Mouse (Mus musculus) G1E-ER4 (cell line): ENCODE results near the gene Sirpa. TPM values are rescaled to one million over a fixed set of nuclear protein-coding genes. Genes with fewer than 3 reads are reported as not detected.

Source experiments
- GATA1 ChIP-seq: IDR thresholded peaks from one replicate; pipeline ENCODE4 v1.8.0; 2012; ENCODE audit warnings: low read length, inconsistent platforms
- polyA plus RNA-seq: library from polyadenylated mRNA; stranded (reverse); fragments of >175 nt; gene quantifications from 2 replicates; pipeline ENCODE4 v1.2.3, GENCODE M21; 2012

The Sirpa gene
- polyA plus RNA-seq, 1 experiment = not detected

DNA sequence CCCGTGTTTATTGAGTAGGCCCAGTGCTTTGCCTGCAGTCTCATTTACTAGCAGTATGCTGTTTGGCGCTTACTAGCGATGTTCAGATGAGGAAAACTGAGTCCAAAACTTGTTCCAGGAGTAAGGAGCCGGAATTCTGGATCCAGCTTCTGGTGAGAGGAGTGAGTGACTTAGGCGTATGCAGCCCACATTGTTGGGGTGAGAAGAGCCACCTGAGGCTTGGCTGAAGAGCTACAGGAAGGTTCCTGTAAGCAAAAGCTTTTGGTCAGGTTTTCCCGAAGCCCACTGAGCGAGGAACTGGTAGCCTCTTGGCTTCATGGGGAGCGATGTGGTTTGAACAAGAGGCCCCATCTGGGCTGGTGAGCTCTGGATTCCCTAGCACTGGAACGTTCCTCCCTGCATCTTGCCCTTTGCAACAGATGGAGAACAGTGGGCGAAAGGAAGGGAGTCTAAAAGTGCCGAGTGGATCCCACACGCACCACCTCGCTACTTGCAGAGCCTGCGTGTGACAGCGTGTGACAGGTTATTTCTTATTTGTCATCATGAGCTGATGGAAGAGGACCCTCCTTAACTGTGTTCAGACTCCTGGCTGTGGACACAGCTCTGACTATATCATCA lies 4.0 kb downstream of the Sirpa start:
- TF ChIP-seq GATA1 = no peak

DNA sequence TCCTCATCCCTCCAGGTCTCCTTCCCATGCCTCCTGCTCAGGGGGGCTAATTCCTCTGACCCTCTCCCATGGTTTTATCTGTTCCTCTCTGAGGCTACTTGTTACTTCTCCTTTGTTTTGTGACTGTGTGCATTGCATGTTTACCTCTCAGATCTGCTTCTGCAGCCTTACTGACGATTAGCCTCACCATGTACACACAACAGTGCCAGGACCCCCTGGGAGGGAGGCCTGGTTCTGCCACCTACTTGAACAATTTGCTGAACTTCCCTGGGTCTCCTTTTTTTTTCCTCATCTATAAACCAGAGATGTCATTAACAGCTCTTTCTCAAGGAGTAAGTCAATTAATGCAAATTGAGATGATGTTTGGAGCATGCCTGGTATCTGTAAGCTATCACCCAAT lies 4.9 kb downstream of the Sirpa start:
- no peak for TF ChIP-seq GATA1

DNA sequence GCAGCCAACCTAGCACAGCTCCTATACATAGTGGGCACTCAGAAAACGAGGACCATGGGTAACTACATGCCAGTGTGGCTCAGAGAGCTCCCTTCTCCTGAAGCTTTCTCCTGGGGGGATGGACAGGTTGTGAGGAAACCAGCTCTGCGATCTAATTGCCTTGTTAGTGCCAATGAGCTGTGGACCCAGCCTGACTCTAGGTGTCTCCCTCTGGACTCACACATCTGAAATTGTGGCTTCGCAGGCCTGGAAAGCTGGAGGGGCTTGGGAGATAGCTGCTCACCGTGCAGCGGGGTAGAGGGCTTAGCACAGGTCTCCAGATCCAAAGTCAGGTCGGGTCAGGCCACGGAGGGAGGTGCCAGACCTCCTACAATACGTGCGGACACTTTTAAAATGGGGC lies 5.5 kb downstream of the Sirpa start:
- no peak for TF ChIP-seq GATA1

DNA sequence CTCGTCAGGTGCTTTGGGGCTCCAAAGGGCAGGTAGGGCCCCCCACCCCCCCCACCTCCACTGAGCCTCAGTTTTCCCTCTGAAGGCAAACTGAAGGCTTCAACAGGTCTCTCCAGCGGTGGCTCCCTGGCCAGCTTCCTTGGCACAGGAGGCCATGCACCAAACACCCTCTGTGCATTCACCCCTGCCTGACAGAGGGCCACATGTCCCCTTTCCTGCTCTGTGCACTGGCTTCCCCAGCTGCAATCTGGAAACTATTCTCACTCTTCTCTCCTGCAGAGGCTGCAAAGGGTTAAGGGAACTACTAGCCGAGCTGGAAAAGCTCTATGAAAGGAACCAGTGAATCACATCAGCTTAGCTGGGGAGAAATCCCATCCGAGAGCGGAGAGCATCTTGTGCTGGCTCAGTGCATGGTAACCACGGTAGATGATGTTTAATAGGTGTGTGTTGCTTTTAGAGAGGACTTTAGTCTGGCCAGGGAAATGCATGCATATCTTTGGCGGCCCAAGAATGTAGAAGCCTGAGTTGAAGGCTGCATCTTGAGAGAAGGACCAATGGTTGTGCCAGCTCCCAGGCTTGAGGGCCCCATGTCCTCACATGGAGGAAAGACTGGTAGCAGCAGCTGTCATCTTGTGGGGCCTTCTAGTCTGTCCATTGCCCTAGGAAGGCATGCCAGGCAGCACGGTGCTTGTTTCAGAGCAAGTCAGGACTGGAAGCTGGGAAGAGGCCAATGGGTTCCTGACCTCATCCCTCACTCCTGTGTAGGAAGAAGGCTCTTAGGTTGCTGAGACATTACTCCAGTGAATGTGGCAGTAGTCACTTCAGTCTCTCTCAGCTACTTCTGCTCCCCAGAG lies 6.8 kb downstream of the Sirpa start:
- TF ChIP-seq GATA1 = no peak

DNA sequence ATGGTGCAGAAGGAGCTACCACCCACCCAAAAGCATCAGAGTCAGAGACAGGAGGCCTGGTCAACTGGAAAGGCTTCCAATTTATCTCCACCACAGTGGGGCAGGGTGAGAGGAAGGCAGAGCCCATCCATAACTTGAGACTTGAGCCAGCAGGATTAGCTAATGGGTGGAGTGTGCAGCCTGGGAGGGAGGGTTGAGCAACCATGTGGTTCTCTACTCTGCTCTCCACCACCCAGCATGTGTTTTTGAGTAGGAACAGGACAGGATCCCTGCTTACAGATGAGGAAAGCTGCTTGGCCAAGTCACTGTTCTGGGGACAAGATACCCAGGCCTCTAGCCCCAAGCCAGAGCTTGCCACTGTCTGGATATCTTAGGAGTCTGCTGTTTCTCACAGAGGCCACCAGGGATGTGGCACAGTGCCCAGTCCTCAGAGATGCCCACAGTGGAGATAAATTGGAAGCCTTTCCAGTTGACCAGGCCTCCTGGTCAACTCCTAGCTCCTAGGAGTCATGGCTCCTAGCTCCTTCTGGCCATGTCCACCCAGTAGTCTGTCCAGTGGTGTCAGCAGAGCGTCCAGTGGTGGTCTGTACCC lies 8.5 kb downstream of the Sirpa start:
- no peak for TF ChIP-seq GATA1

DNA sequence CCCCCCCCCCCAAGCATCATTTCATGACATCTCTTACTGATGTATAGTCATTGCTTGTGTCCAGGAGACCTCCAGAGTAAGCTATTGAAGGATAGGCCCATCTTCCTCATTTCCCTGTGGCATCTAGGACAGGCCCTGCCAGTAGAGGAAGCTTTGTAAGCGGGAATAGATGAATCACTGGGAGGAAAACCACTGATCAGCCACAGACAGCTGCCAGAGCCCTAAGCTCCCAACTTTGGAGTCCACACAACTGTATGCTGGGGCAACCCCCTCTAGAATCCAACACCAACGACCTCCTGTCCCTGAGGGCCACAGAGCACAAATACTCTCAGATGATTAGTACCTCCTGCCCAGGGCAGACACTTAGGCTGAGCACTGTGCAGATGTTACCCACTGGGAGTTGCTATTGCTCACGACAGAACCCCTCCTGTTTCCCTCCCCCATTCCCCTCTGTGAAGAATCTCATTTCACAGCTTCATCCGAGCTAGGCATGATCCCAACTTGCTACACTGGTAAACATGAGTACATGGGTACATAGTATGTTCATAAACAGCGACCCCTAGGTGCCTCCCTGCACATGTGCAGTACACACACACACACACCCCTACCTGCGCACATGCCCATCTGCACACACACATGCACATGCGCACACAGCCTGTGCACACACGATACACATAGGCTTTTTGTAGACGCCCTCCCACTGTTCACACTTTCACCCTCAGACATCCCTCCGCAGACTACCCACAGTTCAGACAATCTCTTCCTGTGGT lies 9.4 kb downstream of the Sirpa start:
- no peak for TF ChIP-seq GATA1

DNA sequence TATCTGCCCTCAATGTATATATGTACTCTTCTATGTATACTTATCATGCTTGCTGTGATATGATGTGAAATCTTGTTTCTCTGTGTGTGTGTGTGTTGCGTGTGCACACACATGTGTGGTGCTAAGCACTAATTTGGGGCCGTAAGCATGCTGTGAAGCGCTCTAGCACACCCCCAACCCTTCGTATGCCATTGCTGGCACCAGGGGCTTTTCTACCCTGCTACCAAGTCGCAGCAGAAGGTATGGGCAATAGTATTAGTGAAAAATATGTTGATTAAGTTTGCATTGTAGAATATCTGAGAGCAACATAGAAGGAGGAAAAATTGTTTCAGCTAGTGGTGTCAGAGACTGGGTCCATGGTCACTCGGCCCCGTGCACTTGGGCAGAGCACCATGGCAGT lies 10.2 kb downstream of the Sirpa start:
- TF ChIP-seq GATA1 = no peak

DNA sequence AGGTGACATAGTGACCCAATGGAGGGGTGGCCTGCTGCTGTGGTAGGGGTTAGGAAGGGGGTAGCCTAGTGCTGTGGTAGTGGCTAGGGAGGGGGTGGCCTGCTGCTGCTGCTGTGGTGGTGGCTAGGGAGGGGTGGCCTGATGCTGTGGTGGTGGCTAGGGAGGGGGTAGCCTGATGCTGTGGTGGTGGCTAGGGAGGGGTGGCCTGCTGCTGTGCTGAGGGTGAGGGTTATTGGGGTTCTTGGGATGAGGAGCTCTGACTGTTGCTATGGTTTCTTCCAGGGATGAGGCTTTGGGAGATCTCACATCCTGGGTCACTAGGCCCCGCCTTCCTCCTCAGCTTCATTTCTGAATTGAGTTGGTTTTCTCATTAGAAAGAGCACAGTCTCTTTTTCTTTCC lies 10.9 kb downstream of the Sirpa start:
- no peak for TF ChIP-seq GATA1

DNA sequence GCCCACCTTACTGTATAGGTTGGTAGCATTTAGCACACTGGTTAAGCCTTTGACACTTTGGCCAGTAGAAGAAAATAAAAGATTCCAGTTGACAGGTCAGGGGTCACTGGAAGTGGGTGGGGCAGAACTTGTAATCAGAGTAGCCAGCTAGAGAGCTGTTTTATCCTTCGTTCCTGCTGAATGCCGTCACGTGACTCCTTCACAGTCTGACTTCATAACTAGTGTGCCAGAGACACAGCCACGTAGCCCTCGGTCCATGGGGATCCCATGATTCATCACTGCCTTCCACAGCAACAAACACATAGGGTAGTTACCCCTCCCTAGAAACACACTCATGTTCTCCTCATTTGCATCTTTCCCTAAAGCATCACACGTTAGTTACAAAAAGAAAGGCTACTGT lies 11.4 kb downstream of the Sirpa start:
- TF ChIP-seq GATA1 = no peak

DNA sequence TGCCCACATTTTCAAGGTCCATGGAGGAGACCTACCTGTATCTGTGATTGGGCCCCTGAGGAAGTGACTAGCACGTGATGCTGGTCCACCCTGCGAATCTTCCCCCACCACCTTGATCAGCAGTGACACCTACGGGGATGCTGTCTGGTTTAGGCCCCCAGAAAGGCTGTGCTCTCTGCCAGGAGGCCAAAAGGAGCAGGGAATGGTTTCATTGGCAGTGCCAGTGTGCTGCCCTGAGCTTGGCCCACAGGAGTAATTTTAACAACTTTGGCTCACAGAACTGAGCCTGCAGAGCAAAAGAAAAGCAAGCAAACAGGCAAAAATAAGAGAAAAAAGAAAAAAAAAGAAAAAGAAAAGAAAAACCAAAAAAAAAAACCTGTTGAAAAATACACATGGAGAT lies 13.2 kb downstream of the Sirpa start:
- TF ChIP-seq GATA1 = no peak

DNA sequence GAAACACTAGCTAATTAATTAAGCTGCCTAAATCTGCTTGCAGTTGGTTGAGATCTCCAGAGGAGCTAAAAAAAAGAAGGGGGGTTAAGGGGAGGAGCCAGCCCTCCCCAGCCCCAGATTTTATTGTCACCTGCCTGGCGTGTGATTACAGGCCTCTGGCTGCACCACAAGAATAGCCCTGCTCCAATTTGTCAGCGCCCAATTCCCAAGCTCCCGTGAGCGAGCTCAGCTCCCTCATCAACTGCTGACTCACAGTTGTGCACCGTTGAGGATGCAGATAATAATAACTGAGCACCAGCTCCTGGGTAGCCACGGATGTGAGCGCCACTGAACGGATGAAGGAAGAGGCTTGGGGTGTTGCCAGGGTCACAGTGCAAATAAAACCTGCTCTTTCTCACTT lies 13.6 kb downstream of the Sirpa start:
- TF ChIP-seq GATA1 = no peak

DNA sequence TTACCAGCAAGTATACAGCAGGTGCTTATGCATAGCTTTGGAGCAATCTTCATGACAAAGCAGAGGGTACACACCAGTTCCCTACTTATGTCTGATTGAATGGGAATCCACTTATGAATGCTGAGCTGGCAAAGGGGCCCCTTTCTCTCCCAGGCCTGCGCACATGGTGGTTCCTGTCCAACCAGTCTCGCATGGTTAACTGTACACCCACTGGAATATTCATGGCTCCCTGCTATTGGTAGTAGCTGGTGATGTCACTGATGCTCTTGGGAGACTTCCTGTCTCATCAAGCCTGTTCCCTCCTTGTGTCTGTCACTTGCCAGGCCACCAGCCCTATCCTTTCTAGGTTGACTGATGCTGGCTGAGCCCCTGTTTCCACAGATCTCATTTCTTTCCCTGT lies 14.3 kb downstream of the Sirpa start:
- no peak for TF ChIP-seq GATA1

DNA sequence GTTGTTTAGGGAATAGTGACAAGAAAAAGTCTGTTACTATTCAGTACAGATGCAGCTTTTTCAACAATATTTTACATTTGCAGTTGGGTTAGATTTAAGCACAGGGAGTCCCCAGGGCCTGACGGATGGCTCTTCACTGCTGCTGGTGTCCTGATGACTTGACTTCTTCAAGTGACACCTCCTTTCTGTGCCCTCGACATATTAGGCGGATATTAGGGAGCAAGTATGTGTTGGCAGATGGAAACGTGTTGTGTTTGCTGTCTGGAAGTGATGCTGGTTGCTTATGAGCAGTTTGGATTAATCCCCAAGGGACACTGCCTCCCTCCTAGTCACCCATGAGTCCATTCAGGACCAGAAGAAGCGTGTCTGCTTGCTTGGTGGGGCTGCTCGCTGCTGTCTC lies 21.3 kb downstream of the Sirpa start:
- TF ChIP-seq GATA1 = no peak

DNA sequence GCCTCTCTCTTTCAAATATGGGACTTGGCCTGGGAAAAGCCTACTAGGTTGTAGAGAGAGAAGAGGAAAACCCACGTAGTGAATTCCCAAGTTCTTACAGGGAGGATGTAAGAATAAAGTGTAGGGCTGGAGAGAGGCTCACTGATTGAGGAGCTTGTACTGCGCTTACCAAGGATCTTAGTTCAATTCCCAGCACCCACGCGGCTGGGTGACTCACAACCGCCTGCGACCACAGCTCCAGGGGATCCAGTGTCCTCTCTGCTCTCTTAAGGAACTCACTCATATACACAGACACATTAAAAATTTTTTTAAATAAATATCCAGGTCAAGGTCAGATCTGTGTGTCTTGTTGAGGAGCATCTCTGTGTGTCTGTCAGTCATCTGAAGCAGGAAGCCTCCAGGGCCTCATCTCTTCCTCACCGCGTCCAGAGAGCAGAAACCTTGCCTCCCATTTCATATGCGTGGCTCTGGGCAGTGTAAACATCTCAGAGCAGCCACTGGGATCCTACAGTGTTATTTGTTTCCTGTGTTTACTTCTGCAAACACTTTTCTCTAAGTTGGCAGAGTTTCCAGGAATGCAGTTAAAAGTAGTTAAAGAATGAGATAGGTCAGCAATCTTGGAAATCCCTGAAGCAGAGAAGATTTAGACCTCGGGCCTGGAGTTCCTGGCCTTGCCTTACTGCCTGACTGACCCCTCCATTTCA lies 22.0 kb downstream of the Sirpa start:
- no peak for TF ChIP-seq GATA1

DNA sequence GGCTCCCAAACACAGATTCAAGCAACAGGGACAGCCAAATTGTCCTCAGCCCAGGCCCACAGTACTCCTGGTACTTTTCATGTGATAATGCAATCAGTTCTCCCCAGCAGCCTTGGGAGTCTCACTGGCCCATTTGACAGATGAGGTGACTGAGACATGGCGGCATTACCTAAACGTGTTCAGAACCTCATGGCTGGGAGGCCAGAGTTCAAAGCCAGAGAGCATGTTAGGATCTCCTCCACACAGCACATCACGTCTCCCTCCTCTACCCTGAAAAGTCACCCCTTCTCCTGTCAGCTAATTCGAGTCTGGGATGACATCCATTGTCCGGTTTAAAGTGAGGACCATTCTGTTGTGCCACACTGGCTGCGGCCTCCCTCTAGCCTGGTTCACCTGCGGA lies 27.5 kb downstream of the Sirpa start:
- TF ChIP-seq GATA1 = no peak
